Mouse (Mus musculus) forelimb bud, embryonic 11.5 days (tissue): ENCODE results near the gene Exoc6b.
A peak's percentile ranks its signal among the peaks of the same experiment; 100 is the strongest.

Experiments used
- DNase-seq: peaks from one replicate; pipeline ENCODE4 v3.0.0-alpha.2; 2012; ENCODE audit warnings: low read depth, low spot score

Gene Exoc6b

GRCm38 (mm10) chr6:84882663-84883517 lies 186.4 kb downstream of the Exoc6b start:
- no peak for DNase-seq

GRCm38 (mm10) chr6:84875869-84876268 lies 193.4 kb downstream of the Exoc6b start:
- DNase-seq, result peak; percentile 80

GRCm38 (mm10) chr6:84867114-84867513 lies 202.2 kb downstream of the Exoc6b start:
- DNase-seq, result peak; percentile 86

- DNase-seq, result no peak
Observed at GRCm38 (mm10) chr6:84864625-84865024, 204.7 kb downstream of the Exoc6b start.

GRCm38 (mm10) chr6:84863816-84864375 lies 205.4 kb downstream of the Exoc6b start:
- no peak for DNase-seq

- DNase-seq, result no peak
Observed at GRCm38 (mm10) chr6:84845665-84846064, 223.6 kb downstream of the Exoc6b start.

GRCm38 (mm10) chr6:84841138-84841537 lies 228.2 kb downstream of the Exoc6b start:
- no peak for DNase-seq

GRCm38 (mm10) chr6:84807546-84807945 lies 261.8 kb downstream of the Exoc6b start:
- DNase-seq, result no peak

GRCm38 (mm10) chr6:84806132-84806730 lies 263.1 kb downstream of the Exoc6b start:
- no peak for DNase-seq

GRCm38 (mm10) chr6:84798736-84799135 lies 270.6 kb downstream of the Exoc6b start:
- no peak for DNase-seq

- no peak for DNase-seq
Observed at GRCm38 (mm10) chr6:84783994-84784393, 285.3 kb downstream of the Exoc6b start.

GRCm38 (mm10) chr6:84779987-84780386 lies 289.3 kb downstream of the Exoc6b start:
- peak; percentile 27 for DNase-seq

GRCm38 (mm10) chr6:84778970-84779369 lies 290.3 kb downstream of the Exoc6b start:
- no peak for DNase-seq

- DNase-seq, result no peak
Observed at GRCm38 (mm10) chr6:84775908-84776307, 293.4 kb downstream of the Exoc6b start.

GRCm38 (mm10) chr6:84755266-84755665 lies 314.0 kb downstream of the Exoc6b start:
- DNase-seq, result no peak

- no peak for DNase-seq
Observed at GRCm38 (mm10) chr6:84752806-84753420, 316.4 kb downstream of the Exoc6b start.

- no peak for DNase-seq
Observed at GRCm38 (mm10) chr6:84751409-84751808, 317.9 kb downstream of the Exoc6b start.

GRCm38 (mm10) chr6:84746847-84747395 lies 322.4 kb downstream of the Exoc6b start:
- DNase-seq, result no peak

- no peak for DNase-seq
Observed at GRCm38 (mm10) chr6:84746193-84746846, 323.0 kb downstream of the Exoc6b start.

GRCm38 (mm10) chr6:84745570-84745969 lies 323.7 kb downstream of the Exoc6b start:
- DNase-seq, result no peak

- DNase-seq, result no peak
Observed at GRCm38 (mm10) chr6:84742227-84742626, 327.1 kb downstream of the Exoc6b start.
